Comparison of ENCODE assay signal across 9 mouse cellular contexts in the genomic region with DNA sequence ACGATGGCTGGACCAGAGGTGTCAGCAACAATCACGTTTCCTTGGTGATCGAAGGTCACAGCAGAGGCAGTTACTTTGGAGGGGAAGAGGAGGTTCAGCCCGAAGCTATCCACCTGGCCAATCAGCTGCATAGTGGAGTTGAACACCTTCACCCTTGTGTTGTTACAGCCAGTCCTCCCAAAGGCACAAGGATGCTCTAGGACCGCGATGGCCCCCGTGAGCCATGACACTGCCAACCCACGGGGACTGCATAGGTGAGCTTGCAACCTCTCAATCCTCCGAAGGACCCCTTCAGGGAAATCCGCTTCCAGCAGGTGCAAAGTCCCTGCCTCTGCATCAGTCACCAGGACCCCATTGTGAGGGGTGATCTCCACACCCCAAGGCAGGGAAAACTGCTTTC. TPM values are rescaled to one million over a fixed set of nuclear protein-coding genes. Genes with fewer than 3 reads are reported as not detected.
A peak's percentile ranks its signal among the peaks of the same experiment; 100 is the strongest.
DNase-seq lines count a peak whose midpoint lies in the region; ATAC-seq and TF ChIP-seq lines count a peak whose summit lies in the region.
"Had no signal": no experiment of that assay in that cellular context is flagged by ENCODE, and none has a peak within 500 bp of the region (broad histone marks: within the 10 kb centered on the region; RNA-seq: fewer than 3 reads in every experiment).

No protein-coding gene starts in this region.

- H3K27me3 ChIP-seq in thymus, adult 2 months (ENCODE audit: control insufficient read depth, insufficient read depth, low read length): no peaks in the 10 kb centered on the region
- H3K27me3 ChIP-seq in liver, embryonic 14.5 days (ENCODE audit: control insufficient read depth, insufficient read depth, low read length): no peaks in the 10 kb centered on the region

- peak overlapping the region; percentile 89 for H3K4me3 ChIP-seq in gastrocnemius, adult 2 months
- peak overlapping the region; percentile 53; the same call in 1 of the 2 replicates for H3K4me3 ChIP-seq in thymus, adult 2 months (ENCODE audit: control insufficient read depth, insufficient read depth, low read length)
- no peak overlapping the region for H3K4me3 ChIP-seq in liver, embryonic 14.5 days (ENCODE audit: insufficient read depth in 1 of 2, low read depth in 2 of 2, low read length in 2 of 2)

- intact Hi-C loops in gastrocnemius, adult 2 months (cut with DNase I): loop anchor here (2.0 kb wide), 2 partner anchors 83 to 175 kb away; no protein-coding TSS in a partner anchor

- WGBS in thymus, adult 2 months: 83% methylated on average over 10 of the region's 10 CpGs
- WGBS in liver, embryonic 14.5 days (ENCODE audit: insufficient replicate concordance): 47% methylated on average over 10 of the region's 10 CpGs

- peak overlapping the region; percentile 77 for H3K4me2 ChIP-seq in liver, embryonic 14.5 days (ENCODE audit: low read depth)

- TF ChIP-seq POLR2A in thymus, adult 2 months (IDR thresholded peaks at IDR 0.05; ENCODE audit: control insufficient read depth, extremely low read depth, insufficient read depth, low read length, poor library complexity): no peak

- H3K9ac ChIP-seq in liver, embryonic 14.5 days (replicated peaks): no peak overlapping the region

- no peaks in the 10 kb centered on the region for H3K36me3 ChIP-seq in thymus, adult 2 months (ENCODE audit: control insufficient read depth, insufficient read depth, low read length)
- no peaks in the 10 kb centered on the region for H3K36me3 ChIP-seq in liver, embryonic 14.5 days (replicated peaks; ENCODE audit: control insufficient read depth, insufficient read depth, low read depth)

- TF ChIP-seq EP300 in liver, embryonic 14.5 days (IDR thresholded peaks at IDR 0.05; ENCODE audit: low read depth): no peak

- H3K9me3 ChIP-seq in liver, embryonic 14.5 days (ENCODE audit: control insufficient read depth, low read length): no peaks in the 10 kb centered on the region

- DNase-seq in gastrocnemius, adult 2 months: no peak
- no peak for DNase-seq in gastrocnemius, adult 18-20 months (ENCODE audit: low spot score)
- peak; percentile 5 for DNase-seq in thymus, adult 2 months
- DNase-seq in thymus, postnatal 14 days: no peak
- DNase-seq in liver, embryonic 14.5 days (ENCODE audit: low read depth in 3 of 3, low spot score in 3 of 3): no peak
- DNase-seq in adrenal gland, postnatal 10 days: no peak
- no peak for DNase-seq in c-Kit-positive CD71-positive TER-119-positive erythroid progenitor cells, embryonic 14.5 days (ENCODE audit: low spot score)
- DNase-seq: adrenal gland, postnatal 14 days had no signal

- H3K27ac ChIP-seq in gastrocnemius, adult 2 months: peak overlapping the region; percentile 91
- H3K27ac ChIP-seq in thymus, adult 2 months (ENCODE audit: control insufficient read depth, insufficient read depth, low read length): no peak overlapping the region
- no peak overlapping the region for H3K27ac ChIP-seq in liver, embryonic 14.5 days

- no peak for TF ChIP-seq CTCF in gastrocnemius, adult 2 months (IDR thresholded peaks at IDR 0.05)
- no peak for TF ChIP-seq CTCF in thymus, adult 2 months (IDR thresholded peaks at IDR 0.05; ENCODE audit: borderline replicate concordance, control insufficient read depth, extremely low read depth, insufficient read depth, low read length, poor library complexity)
- TF ChIP-seq CTCF in liver, embryonic 14.5 days (IDR thresholded peaks at IDR 0.05; ENCODE audit: low read depth): no peak

- no peak for ATAC-seq in liver, embryonic 14.5 days (ENCODE audit: insufficient read depth)
- ATAC-seq in erythroblast, adult 5-6 weeks (replicated peaks; ENCODE audit: low FRiP score, poor library complexity, severe bottlenecking): no peak

- peaks cover 6% of the 10 kb centered on the region; the same call in 1 of the 2 replicates for H3K4me1 ChIP-seq in thymus, adult 2 months (replicated peaks; ENCODE audit: control insufficient read depth, insufficient read depth, low read length)
- 0 out of 4 replicates have a peak, but pooled peaks cover 0 to 2% of the 10 kb centered on the region in 2 experiments for H3K4me1 ChIP-seq in liver, embryonic 14.5 days (replicated peaks; ENCODE audit: control insufficient read depth in 2 of 2, insufficient read depth in 2 of 2, low read length in 1 of 2)

RNA-seq across cellular contexts. Expression of a gene that starts 0.9 kb away (rescaled TPM):
- 1 to 10 TPM; 4.5 to 5.4 TPM for total RNA-seq in gastrocnemius, adult 2 months (2021)
- total RNA-seq in gastrocnemius, adult 18-20 months (2021): 1 to 10 TPM; 5.1 to 5.2 TPM
- polyA plus RNA-seq in thymus, adult 2 months (2012; rRNA removed): 1.3 and 1.7 TPM in 2 replicates
- polyA plus RNA-seq in liver, embryonic 14.5 days (2012; rRNA removed): 0.34 and 0.46 TPM in 2 replicates
- polyA plus RNA-seq in liver, embryonic 14.5 days (2014; fragmentation: Nextera tagmentation; extraction: Ambion mirVana): 0.50 and 0.71 TPM in 2 replicates
- 1 to 10 TPM; 3.1 to 5.0 TPM for total RNA-seq in adrenal gland, postnatal 10 days (2021)
- 0.42 and 1.5 TPM in 2 replicates for total RNA-seq in erythroblast, adult 5-6 weeks (2015; ENCODE audit: low replicate concordance)
- 0.43 TPM in 1 of 2 replicates, not detected in the other for total RNA-seq in erythroblast, adult 5-6 weeks (2017; ENCODE audit: low replicate concordance)

RNA-seq across cellular contexts. Expression of a gene that starts 29.6 kb away (rescaled TPM):
- total RNA-seq in gastrocnemius, adult 2 months (2021): 1 to 10 TPM; 7.0 to 8.3 TPM
- 1 to 10 TPM; 7.9 to 8.6 TPM for total RNA-seq in gastrocnemius, adult 18-20 months (2021)
- 23.6 and 25.2 TPM in 2 replicates for polyA plus RNA-seq in thymus, adult 2 months (2012; rRNA removed)
- 2.1 and 2.5 TPM in 2 replicates for polyA plus RNA-seq in liver, embryonic 14.5 days (2012; rRNA removed)
- polyA plus RNA-seq in liver, embryonic 14.5 days (2014; fragmentation: Nextera tagmentation; extraction: Ambion mirVana): 2.8 and 3.5 TPM in 2 replicates
- total RNA-seq in adrenal gland, postnatal 10 days (2021): 1 to 10 TPM; 9.5 to 9.9 TPM
- total RNA-seq in erythroblast, adult 5-6 weeks (2015; ENCODE audit: low replicate concordance): 1.2 and 4.2 TPM in 2 replicates
- 2.2 and 3.5 TPM in 2 replicates for total RNA-seq in erythroblast, adult 5-6 weeks (2017; ENCODE audit: low replicate concordance)

RNA-seq across cellular contexts. Expression of a gene that starts 30.8 kb away (rescaled TPM):
- total RNA-seq in gastrocnemius, adult 2 months (2021): 1 to 10 TPM; 2.7 to 3.3 TPM
- total RNA-seq in gastrocnemius, adult 18-20 months (2021): 1 to 10 TPM; 3.7 to 6.6 TPM
- 2.1 and 3.1 TPM in 2 replicates for polyA plus RNA-seq in thymus, adult 2 months (2012; rRNA removed)
- polyA plus RNA-seq in liver, embryonic 14.5 days (2012; rRNA removed): 4.2 and 6.1 TPM in 2 replicates
- polyA plus RNA-seq in liver, embryonic 14.5 days (2014; fragmentation: Nextera tagmentation; extraction: Ambion mirVana): 12.0 and 13.8 TPM in 2 replicates
- total RNA-seq in adrenal gland, postnatal 10 days (2021): 10 to 100 TPM; 17.4 to 24.1 TPM
- total RNA-seq in erythroblast, adult 5-6 weeks (2015; ENCODE audit: low replicate concordance): not detected in 2 replicates
- 0.34 and 1.4 TPM in 2 replicates for total RNA-seq in erythroblast, adult 5-6 weeks (2017; ENCODE audit: low replicate concordance)

Comparison
In these comparisons a context has a peak if more than half of its experiments do, and no peak if none do; other contexts are left out.
1. H3K4me3 ChIP-seq: peak in gastrocnemius, adult 2 months (single experiment) and thymus, adult 2 months (single experiment); none in liver, embryonic 14.5 days (0 of 2).